Mouse (Mus musculus): Measurements from ENCODE around the gene Zfp938. TPM values are rescaled to one million over a fixed set of nuclear protein-coding genes. Genes with fewer than 3 reads are reported as not detected.

Zfp938 gene
- 10.4 TPM for polyA plus RNA-seq (2021)

DNA sequence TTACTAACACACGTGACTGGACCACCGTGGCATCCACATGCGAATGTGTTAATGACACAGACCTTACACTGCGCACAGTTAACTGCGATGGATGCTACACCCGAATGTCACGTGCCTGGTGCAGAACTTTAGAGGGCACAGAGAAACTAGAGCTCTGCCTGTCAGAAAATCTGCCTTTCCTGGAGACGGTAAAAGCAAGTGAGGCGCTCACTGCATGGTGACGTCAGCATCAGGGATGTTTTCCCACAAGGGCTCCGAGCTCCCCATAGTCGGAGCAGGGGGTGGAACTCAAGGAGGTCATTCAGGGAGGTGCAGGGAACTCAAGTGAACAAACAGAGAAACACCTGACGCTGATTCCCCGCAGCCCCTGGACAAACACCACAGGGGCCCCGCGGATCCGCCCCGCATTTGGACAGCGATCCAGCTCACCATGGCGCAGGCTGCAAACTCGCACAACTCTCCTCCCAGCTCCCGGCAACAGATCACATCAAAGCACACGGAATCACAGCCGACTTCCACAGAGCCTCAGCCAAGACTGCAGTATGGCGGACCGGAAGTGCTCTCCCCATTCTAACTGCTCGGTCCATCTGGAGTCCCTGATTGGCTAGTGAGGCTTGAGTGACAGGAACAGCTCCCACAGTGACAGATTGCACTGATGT is at the start of gene Zfp938:
Gene Zfp938, minus strand, starts transcription at position 539 of the 659 bp plus-strand sequence.
- DNase-seq (ENCODE audit: low read depth, low spot score) (peak; percentile 44), ATAC-seq (peak; percentile 100)
- in situ Hi-C loops (cut with MboI; ENCODE audit: low pct_unique_long_range_greater_than_20kb) = no loop called here
- CTCF ChIA-PET = interaction anchor here (1.7 kb wide), 1 partner anchor 10 kb away, joined by 3 read pairs; no protein-coding TSS in a partner anchor
- POLR2A ChIA-PET = interaction anchor here (0.5 to 0.7 kb wide), 2 partner anchors 11 to 484 kb away, joined by 3 read pairs; no protein-coding TSS in a partner anchor
- H3K27me3 ChIP-seq = peaks cover 22% of the 10 kb centered on the region
- TF ChIP-seq CTCF (IDR thresholded peaks at IDR 0.05) = no peak

GRCm38 (mm10) chr10:82257331-82257730 is 16.3 kb upstream of the Zfp938 start:
- DNase-seq (ENCODE audit: low read depth, low spot score) (no peak), ATAC-seq (no peak)
- in situ Hi-C loops (cut with MboI; ENCODE audit: low pct_unique_long_range_greater_than_20kb) = no loop called here
- ChIA-PET POLR2A (no interaction called here), CTCF (no interaction called here)
- no peak for TF ChIP-seq CTCF (IDR thresholded peaks at IDR 0.05)
- H3K27me3 ChIP-seq = peaks cover 8% of the 10 kb centered on the region

GRCm38 (mm10) chr10:82245021-82245420 is 3.9 kb upstream of the Zfp938 start:
- DNase-seq (ENCODE audit: low read depth, low spot score) (no peak), ATAC-seq (no peak)
- in situ Hi-C loops (cut with MboI; ENCODE audit: low pct_unique_long_range_greater_than_20kb) = no loop called here
- ChIA-PET POLR2A (no interaction called here), CTCF (interaction anchor here (1.0 kb wide), 1 partner anchor 10 kb away, joined by 3 read pairs; no protein-coding TSS in a partner anchor)
- no peak for TF ChIP-seq CTCF (IDR thresholded peaks at IDR 0.05)
- peaks cover 38% of the 10 kb centered on the region for H3K27me3 ChIP-seq

DNA sequence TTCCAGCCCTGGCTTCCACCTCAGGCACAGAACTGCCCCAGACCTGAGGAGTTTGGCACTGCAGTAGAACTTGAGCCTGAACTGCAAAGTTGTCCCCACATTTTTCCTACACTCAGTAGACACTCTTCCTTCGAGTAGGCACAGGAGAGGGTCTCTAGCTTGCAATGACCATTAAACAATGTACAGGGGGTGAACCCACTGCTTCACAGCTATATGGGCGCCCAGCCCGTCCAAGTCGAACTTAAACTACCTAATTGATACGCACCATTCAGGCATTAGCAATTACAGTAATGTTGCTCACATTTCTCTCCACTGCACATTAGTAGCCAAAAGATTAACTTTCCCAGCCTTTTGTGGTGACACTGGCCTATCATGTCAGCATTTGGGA is 315 bp upstream of the Zfp938 start:
- ATAC-seq (no peak), DNase-seq (ENCODE audit: low read depth, low spot score) (no peak)
- in situ Hi-C loops (cut with MboI; ENCODE audit: low pct_unique_long_range_greater_than_20kb) = no loop called here
- no peak for TF ChIP-seq CTCF (IDR thresholded peaks at IDR 0.05)
- POLR2A ChIA-PET = interaction anchor here (0.7 kb wide), 1 partner anchor 483 kb away, joined by 3 read pairs; no protein-coding TSS in a partner anchor
- peaks cover 27% of the 10 kb centered on the region for H3K27me3 ChIP-seq
- CTCF ChIA-PET = no interaction called here

DNA sequence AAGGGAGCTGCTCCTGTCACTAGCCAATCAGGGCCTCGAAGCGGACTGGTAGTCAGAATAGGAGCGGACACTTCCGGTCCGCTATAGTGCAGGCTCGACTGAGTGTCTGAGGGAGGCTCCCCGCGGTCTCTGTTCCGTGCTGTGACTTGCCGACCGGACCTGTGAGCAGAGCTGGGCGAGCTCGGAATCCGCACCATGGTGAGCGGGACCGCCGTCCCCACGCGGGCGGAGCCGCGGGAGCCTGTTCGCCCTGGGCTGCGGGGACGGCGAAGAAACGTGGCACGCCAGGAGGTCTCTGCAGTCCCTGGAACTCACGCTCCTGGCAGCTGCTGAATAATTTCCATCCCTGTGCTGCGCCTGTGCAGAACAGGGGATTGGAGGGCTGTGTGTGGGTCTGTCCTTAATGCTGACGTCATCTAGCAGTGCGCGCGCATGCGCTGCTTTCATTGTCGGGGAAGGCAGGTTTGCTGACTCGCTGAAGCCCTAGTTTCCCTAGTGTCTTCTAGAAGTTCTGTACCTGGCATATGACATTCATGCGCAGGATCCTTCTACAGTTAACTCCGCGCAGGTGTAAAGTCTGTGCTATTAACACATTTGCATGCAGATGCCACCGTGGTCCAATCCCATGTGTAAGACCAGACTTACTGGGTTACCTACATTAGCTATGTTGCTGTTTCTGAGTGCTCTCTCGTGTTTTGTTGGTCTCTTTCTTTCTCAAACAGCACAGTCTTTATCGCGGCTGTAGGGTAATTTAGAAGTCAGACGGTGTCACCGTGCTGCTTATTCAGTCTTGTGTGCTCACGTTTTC is 62.6 kb downstream of the Zfp938 start:
- peak; percentile 49 for DNase-seq (ENCODE audit: low read depth, low spot score)
- peak; percentile 98 for ATAC-seq
- ChIA-PET CTCF (interaction anchor here (0.6 to 1.0 kb wide), 2 partner anchors 11 to 572 kb away, joined by 3 read pairs; partner anchors contain the start of gene BC025920), POLR2A (no interaction called here)
- peaks cover 12% of the 10 kb centered on the region for H3K27me3 ChIP-seq
- in situ Hi-C loops (cut with MboI; ENCODE audit: low pct_unique_long_range_greater_than_20kb) = no loop called here
- TF ChIP-seq CTCF (IDR thresholded peaks at IDR 0.05) = no peak

Other genes starting within 250 kb of the Zfp938 start
- gene Zfp873, start 193.2 kb downstream of the Zfp938 start, polyA plus RNA-seq (2021) = 6.9 TPM
- 3.0 TPM for gene BC024063, start 157.9 kb downstream of the Zfp938 start, polyA plus RNA-seq (2021)
- 5.5 TPM for gene AU041133, start 113.3 kb downstream of the Zfp938 start, polyA plus RNA-seq (2021)
- gene 4932415D10Rik, start 75.3 kb upstream of the Zfp938 start, polyA plus RNA-seq (2021) = not detected
- gene Gm4924, start 113.0 kb upstream of the Zfp938 start, polyA plus RNA-seq (2021) = 11.7 TPM